Mouse (Mus musculus): Measurements from ENCODE around the gene Gm10053. TPM values are rescaled to one million over a fixed set of nuclear protein-coding genes. Genes with fewer than 3 reads are reported as not detected.
"Not testable (repeated sequence)": the region's sequence is repeated elsewhere in the genome, so short reads cannot be mapped to it uniquely, and the experiment has no call there.

Gene Gm10053
- 100 to 1,000 TPM; 175 to 180 TPM for total RNA-seq (2021)
- long read RNA-seq, experiment 1, partial matches to known transcripts: 0 of 2 reads
- long read RNA-seq, experiment 1, other reads (novel, unspliced or antisense): 0 of 2 reads
- long read RNA-seq, experiment 2, transcript Gm10053-201 (1 exons, 946 nt): major isoform, 5 of 5 reads
- long read RNA-seq, experiment 2, partial matches to known transcripts: 0 of 5 reads
- long read RNA-seq, experiment 2, other reads (novel, unspliced or antisense): 0 of 5 reads

DNA sequence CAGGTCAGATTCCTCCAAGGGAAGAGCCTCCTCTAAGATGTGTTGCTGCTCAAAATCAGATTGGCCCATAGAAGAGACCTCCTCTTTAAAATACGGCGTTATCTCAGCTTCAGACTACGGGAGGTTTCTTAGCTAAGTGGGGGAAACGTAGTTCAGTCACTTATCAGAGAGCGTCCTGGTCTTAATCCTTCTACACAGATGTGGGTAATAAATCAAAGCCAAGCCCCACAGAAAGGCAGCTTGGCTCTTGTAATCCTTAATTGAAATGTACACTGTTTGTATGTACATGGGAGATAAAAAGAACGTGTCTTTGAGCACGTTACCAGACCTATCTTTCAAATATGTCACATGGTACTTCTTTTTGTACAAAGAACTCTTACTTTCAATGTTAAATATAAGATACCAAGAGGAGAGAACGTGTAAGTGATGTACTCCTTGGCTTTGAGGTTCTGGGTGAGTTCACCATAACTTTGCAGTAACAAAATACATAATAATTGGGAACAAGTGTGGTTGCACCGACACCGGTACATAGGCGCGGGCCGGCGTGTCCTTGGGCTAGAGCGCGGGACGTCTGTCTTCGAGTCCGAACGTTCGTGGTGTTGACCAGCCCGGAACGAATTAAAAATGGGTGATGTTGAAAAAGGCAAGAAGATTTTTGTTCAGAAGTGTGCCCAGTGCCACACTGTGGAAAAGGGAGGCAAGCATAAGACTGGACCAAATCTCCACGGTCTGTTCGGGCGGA lies at the start of gene Gm10053:
Gene Gm10053, plus strand, starts transcription at position 558 of the 742 bp plus-strand sequence.
- not testable (repeated sequence) for H3K4me3 ChIP-seq; H3K27ac ChIP-seq; DNase-seq (ENCODE audit: low spot score in 2 of 2)

DNA sequence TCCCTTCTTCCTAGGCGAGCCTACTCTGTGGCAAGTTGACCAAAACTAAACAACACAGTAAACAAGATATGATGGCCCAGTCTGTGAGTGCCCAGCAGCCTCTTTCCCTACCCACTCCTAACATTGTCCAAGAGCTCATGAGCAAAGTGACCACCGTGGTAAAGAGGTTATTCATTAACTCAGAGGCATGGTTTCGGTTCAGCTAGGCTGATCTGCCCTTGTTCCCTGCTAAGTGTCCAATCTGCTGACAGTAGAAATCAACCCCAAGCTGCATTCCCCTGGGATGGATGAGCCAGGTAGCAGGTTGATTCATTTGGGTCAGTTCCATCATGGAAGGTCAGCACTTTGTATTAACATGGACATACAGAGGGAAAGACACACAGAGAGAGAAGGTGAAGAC lies 33.4 kb upstream of the Gm10053 start:
- no peak for TF ChIP-seq CTCF (conservative IDR thresholded peaks at IDR 0.05)
- no peak overlapping the region for H3K4me3 ChIP-seq
- no peak overlapping the region for H3K27ac ChIP-seq
- DNase-seq (ENCODE audit: low spot score in 2 of 2): no peak

DNA sequence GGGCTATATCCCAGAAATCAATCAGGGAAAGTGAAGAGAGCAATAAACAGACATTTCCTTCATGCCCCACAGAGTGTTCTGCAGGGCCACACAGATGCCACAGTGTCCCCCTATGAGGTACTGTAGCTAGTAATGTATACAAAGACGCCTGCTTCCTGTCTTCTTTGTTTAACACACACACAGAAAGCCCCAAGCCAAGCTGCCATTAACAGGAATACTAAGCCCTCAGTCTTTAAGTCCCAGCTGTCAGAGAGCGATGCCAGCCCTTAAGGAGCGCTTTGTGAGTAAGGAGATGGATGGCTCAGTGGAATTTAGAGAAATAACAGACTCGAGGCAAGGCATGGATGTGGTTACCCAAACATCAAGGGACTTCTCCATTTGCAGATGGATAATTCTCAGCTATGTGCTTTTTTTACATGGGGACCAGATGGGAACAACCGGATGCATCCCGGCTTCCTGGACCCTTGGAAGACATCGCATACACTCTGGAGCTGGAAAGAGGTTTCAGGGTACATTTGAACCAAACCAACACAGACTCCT lies 30.4 kb upstream of the Gm10053 start:
- Histone ChIP-seq H3K27ac (no peak overlapping the region), H3K4me3 (no peak overlapping the region)
- TF ChIP-seq CTCF (conservative IDR thresholded peaks at IDR 0.05): no peak
- DNase-seq (ENCODE audit: low spot score in 2 of 2): no peak

DNA sequence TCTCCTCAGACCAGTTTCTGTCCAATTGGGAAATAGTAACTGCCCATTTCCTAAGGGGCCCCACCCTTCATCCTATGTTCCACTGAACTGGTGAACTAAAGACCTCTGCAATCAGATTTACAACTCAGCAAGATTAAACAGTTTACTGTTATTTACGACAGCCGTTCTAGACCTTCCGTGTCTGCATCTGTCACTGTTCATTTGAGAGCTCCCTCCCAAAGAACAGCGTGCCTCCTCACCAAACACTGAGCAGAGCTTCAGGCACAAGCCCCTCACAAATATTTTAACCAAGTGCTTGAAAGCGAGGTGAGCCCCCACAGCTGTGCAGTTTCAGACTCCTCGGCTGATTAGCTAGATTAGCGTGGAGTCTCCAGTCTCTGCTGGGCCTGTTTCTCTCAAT lies 27.1 kb upstream of the Gm10053 start:
- Histone ChIP-seq H3K4me3 (no peak overlapping the region), H3K27ac (no peak overlapping the region)
- DNase-seq (ENCODE audit: low spot score in 2 of 2): no peak
- no peak for TF ChIP-seq CTCF (conservative IDR thresholded peaks at IDR 0.05)

DNA sequence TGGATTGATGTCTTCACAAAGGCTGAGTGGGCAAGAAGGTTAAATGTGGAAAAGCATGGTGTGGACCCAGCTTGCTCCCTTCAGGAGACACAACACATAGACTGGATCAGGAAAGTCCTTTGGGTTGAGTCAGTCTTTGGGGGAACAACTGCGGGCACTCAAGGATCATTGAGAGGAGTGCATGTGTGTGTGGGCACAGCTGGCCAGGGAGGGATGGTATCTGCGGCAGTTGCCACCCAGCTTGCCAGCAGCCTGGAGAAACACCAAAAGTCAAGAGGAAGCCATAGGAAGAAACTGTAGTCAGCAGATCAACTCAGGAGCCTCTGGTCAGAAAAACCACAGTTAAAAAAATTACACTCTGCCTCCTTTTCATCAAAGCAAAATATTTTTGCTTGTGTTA lies 26.6 kb upstream of the Gm10053 start:
- Histone ChIP-seq H3K27ac (no peak overlapping the region), H3K4me3 (no peak overlapping the region)
- DNase-seq (ENCODE audit: low spot score in 2 of 2): no peak
- TF ChIP-seq CTCF (conservative IDR thresholded peaks at IDR 0.05): no peak

DNA sequence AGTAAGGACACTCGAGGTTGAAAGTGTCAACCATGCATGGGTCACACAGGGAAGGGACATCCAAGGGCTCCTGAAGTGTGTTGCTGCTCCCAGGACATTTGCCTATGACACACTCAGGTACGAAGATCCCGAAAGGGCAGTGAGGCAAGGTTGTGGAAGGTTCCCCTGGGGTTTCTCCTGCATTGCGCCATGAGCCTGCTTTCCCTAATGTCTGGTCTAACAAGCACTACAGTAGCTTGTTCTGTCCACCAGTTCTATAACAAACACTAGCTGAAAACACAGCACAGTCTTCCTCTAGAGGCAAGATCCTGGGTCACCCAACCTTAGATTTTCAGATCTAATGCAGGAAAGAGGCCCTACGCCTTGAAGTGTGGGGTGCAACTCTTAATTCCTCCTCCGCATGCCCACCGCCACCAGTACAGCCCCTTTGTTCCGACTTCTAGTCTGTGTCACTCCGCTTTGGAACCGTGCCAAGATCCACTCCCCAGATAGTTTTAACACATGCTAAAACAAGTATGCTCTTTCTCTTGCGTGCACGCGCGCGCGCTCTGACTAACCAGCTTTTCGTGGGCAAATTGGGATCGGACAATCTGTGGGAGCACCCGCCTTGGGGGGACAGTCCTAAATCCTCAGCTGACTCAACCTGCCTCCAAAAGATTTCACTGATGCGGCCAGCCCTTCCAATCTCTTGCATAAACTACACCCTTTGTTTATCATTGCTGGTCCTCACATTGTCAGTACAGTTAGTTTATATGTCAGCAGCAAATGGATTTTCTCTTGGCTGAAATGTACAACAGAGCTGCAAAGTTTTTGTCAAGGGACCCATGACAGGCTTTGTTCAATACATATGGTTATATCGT lies 23.8 kb upstream of the Gm10053 start:
- no peak for TF ChIP-seq CTCF (conservative IDR thresholded peaks at IDR 0.05)
- Histone ChIP-seq H3K27ac (peak overlapping the region; percentile 47; the same call in 1 of the 2 replicates), H3K4me3 (no peak overlapping the region)
- DNase-seq (ENCODE audit: low spot score in 2 of 2): no peak

DNA sequence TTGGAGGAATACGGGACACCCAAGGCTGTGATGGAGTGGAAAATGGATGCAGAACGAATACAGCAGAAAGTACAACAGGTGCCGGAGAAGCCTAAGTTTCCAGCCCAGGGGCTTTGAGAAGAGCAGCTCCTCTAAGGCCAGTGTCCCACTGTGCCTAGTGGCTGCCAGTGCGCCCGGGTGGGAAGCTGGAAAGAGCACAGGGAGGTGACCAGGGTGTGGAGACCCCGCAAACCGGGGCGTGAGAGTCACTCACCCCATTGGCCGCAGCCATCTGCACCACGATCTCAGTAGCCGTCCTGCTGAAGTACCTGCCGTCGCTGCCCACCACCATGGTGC lies 14.2 kb upstream of the Gm10053 start:
- H3K27ac ChIP-seq: peak overlapping the region; percentile 32; the same call in 1 of the 2 replicates
- DNase-seq (ENCODE audit: low spot score in 2 of 2): no peak
- no peak for TF ChIP-seq CTCF (conservative IDR thresholded peaks at IDR 0.05)
- H3K4me3 ChIP-seq: peak overlapping the region; percentile 54

DNA sequence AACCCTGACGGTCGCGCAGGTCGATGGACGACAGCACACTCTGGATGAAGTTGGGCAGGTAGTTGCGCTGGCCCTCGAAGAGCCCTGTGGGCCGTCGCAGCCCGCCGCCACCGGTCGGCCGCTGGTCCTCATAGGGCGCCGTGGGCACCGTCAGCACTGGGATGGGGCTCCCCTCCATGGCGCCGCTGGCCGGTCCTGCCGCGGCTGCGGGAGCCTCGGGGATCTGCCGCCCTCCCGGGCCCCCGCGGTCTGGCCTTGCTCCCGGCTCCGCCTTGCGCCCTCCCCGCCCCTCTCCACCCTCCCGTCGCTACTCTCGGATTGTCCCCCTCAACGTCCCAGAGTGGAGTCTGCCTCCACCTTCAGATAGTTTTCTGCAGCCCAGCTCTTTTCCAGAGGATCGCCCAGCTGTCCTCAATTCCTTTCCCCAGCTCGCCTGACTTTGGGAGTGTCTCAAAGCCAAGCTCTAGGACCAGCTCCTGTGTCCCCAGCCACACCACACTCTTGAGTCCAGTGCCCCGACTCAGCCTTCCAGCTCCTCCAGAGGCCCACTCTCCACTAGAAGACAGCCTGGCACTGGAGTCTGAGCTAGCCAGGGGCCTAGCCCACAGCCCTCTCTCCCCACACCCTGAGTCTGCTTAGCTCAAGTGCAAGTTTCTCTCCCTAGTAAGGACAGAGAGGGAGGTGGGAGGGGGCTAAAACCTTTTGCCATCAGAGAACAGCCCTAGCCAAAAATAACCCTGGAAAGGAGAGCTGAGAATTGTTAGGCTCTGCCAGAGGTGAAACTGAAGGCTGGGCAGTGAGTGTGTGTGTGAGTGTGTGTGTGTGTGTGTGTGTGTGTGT lies 13.7 kb upstream of the Gm10053 start, which contains the start of gene Pgm5:
Gene Pgm5, minus strand, starts transcription at position 244 of the 840 bp plus-strand sequence.
- no peak for DNase-seq (ENCODE audit: low spot score in 2 of 2)
- Histone ChIP-seq H3K4me3 (peak within 1 kb of the TSS; percentile 54), H3K27ac (peak within 1 kb of the TSS; percentile 32; the same call in 1 of the 2 replicates)
- TF ChIP-seq CTCF (conservative IDR thresholded peaks at IDR 0.05): peak; percentile 24

DNA sequence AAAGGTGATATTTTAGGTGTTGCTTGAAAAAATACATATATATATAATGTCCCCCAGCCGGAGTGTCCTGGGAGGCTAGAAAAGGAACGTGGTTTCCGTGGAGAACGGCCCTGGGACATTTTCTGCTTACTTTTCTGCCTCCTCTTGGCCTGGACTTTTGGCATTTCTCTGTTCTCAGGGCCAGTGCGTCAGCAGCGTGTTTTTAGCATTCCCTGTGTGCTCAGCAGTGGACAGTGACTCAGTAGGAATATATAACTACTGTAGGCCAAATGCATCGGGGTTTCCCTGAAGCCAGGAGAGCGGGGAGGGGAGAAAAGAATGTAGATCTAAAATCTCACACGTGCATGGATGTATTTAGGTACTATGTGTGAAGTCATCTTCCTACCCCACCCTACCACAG lies 10.1 kb upstream of the Gm10053 start:
- no peak for DNase-seq (ENCODE audit: low spot score in 2 of 2)
- Histone ChIP-seq H3K4me3 (no peak overlapping the region), H3K27ac (no peak overlapping the region)
- TF ChIP-seq CTCF (conservative IDR thresholded peaks at IDR 0.05): no peak

DNA sequence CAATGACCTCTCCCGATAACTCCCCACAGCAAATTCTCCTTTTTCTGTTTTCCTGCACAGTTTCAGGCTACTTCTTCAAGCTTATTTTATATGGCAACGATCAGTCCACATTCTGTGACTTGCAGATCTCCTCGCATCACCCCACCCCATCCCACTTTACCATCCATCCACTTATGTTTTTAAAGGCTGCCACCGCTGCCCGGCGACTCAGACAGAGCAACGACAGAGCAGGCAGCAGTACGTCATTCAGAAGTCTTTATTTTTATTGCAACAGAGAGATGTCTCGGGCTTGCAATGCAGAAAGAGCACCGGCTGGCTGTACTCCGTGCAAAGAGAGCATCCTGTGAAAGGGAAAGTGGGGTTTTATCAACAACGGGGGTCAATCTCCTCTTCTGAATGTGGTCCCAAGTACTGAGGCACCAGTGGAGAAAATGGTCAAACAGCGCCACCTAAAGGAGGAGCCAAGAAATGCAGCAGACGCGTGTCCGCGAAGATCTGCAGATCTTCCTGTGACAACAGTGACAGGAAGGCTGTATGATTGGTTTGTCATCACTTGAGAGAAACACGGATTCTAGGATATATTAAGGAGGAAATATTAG lies 4.3 kb upstream of the Gm10053 start:
- Histone ChIP-seq H3K4me3 (peak overlapping the region; percentile 42), H3K27ac (peak overlapping the region; percentile 78)
- TF ChIP-seq CTCF (conservative IDR thresholded peaks at IDR 0.05): peak; percentile 96
- peak; percentile 73 to 88 for DNase-seq (ENCODE audit: low spot score in 2 of 2)

DNA sequence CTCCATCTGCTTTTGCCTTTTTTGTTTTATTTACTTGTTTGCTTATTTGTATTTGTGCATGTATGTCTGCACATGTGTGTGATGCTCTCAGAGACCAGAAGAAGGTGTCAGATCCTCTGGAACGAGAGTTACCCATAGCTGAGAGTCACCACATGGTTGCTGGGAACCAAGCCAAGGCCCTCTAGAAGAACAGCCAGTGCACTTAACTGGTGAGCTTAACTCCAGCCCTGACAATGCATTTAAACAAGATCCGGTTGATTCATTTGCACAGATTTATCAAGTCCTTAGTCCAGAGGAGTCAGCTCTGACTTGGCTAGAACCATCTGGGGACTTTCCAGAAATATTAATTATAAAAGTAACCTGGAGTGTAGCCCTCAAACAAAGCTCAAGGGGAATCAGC lies 1.6 kb upstream of the Gm10053 start:
- no peak for DNase-seq (ENCODE audit: low spot score in 2 of 2)
- TF ChIP-seq CTCF (conservative IDR thresholded peaks at IDR 0.05): no peak
- Histone ChIP-seq H3K27ac (no peak overlapping the region), H3K4me3 (no peak overlapping the region)

DNA sequence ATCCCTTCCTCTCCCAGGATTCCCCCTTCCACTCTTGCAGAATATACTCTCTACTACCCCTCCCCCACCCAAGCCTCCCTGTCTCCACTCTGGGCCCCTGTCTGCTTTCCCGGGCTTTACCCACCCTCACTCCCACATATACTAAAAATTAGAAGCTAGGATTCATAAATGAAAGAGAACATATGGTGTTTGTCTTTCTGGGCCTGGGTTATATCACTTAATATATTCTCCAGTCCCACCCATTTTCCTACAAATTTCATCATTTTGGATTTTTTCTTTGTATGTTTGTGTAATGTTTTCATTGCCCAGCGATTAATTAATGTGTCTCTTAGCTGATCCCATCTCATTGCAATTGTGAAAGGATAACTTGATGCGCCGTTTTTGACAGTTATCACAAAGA lies 5.8 kb downstream of the Gm10053 start:
- no peak for DNase-seq (ENCODE audit: low spot score in 2 of 2)
- TF ChIP-seq CTCF (conservative IDR thresholded peaks at IDR 0.05): no peak
- Histone ChIP-seq H3K27ac (no peak overlapping the region), H3K4me3 (no peak overlapping the region)
